Comparison of ENCODE assay signal across 8 mouse cellular contexts in the genomic region with DNA sequence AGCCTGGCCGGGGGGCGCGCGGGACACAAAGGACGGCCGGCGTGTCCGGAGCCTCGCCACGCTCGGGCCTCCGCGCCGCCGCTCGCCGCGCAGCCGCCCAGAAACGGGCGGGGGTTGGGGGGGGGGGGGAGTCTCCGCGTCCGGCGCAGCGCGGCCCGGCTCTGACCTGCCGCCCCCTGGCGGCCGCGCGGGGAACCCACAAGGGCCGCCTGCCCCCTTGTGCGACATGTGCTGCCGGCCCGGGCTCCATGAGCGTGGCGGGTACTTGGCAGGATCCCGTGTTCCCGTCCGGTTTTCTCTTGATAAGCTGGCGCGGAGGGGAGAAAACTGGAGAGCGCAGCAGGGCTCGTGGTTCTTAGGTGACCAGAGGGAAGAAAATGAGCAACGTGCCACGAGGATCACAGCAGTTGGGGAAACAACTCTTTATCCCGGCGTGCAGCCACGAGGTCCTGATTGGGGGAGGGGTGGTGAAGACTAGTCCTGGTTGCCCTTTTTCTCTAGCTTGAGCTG. TPM values are rescaled to one million over a fixed set of nuclear protein-coding genes. Genes with fewer than 3 reads are reported as not detected.
DNase-seq lines count a peak whose midpoint lies in the region; ATAC-seq and TF ChIP-seq lines count a peak whose summit lies in the region.

No protein-coding gene starts in this region.

- peak; percentile 87 for ATAC-seq in forebrain, postnatal 0 days
- ATAC-seq in hematopoietic stem cell, adult 5-6 weeks (replicated peaks in 1 of 2; ENCODE audit: insufficient read depth in 1 of 2, low FRiP score in 2 of 2, low TSS enrichment in 1 of 2, low read depth in 1 of 2, poor library complexity in 2 of 2, severe bottlenecking in 2 of 2), result peak; percentile 68 to 77
- peak; percentile 79 for ATAC-seq in lung, embryonic 15.5 days (ENCODE audit: borderline replicate concordance, extremely low read depth, low FRiP score, low TSS enrichment)

- peak; percentile 100 for DNase-seq in MEL (ENCODE audit: low read depth, low spot score)
- DNase-seq in cerebellum, adult 8-10 months, result peak; percentile 70
- DNase-seq in forebrain, postnatal 0 days, result peak; percentile 90
- DNase-seq in layer of hippocampus, adult 9-10 months (ENCODE audit: low spot score), result peak; percentile 35
- peak; percentile 67 to 70 for DNase-seq in thymus, adult 18-20 months

- H3K9me3 ChIP-seq in MEL (replicated peaks; ENCODE audit: insufficient read depth, low read length), result no peaks in the 10 kb centered on the region
- H3K9me3 ChIP-seq in forebrain, postnatal 0 days (ENCODE audit: low read length), result no peaks in the 10 kb centered on the region
- H3K9me3 ChIP-seq in lung, embryonic 15.5 days, result no peaks in the 10 kb centered on the region

- H3K27me3 ChIP-seq in MEL (ENCODE audit: control insufficient read depth in 1 of 2, insufficient read depth in 2 of 2, low read length in 2 of 2), result peaks cover 7 to 17% of the 10 kb centered on the region in 2 experiments
- no peaks in the 10 kb centered on the region for H3K27me3 ChIP-seq in forebrain, postnatal 0 days (ENCODE audit: insufficient read depth, low read length)
- H3K27me3 ChIP-seq in lung, embryonic 15.5 days, result peaks cover 10% of the 10 kb centered on the region; the same call in 1 of the 2 replicates

- peak overlapping the region; percentile 96 for H3K4me2 ChIP-seq in forebrain, postnatal 0 days (ENCODE audit: low read depth)
- H3K4me2 ChIP-seq in lung, embryonic 15.5 days, result peak overlapping the region; percentile 73

- H3K36me3 ChIP-seq in MEL (ENCODE audit: control insufficient read depth in 1 of 2, insufficient read depth in 2 of 2, low read length in 2 of 2), result peaks cover 46 to 55% of the 10 kb centered on the region in 2 experiments
- peaks cover 19% of the 10 kb centered on the region for H3K36me3 ChIP-seq in forebrain, postnatal 0 days (ENCODE audit: insufficient read depth)
- peaks cover 36% of the 10 kb centered on the region for H3K36me3 ChIP-seq in lung, embryonic 15.5 days

- under 1% methylated on average over 28 of the region's 51 CpGs for WGBS in forebrain, postnatal 0 days
- WGBS in lung, embryonic 15.5 days, result under 1% methylated on average over 22 of the region's 51 CpGs
- WGBS in olfactory bulb, adult 2 months, result under 1% methylated on average over 45 of the region's 51 CpGs

- no peak for TF ChIP-seq RAD21 in MEL (IDR thresholded peaks at IDR 0.05; ENCODE audit: low read depth, low read length)

- peak overlapping the region; percentile 44 to 61 for H3K4me3 ChIP-seq in MEL (ENCODE audit: control insufficient read depth in 1 of 2, insufficient read depth in 1 of 2, low read depth in 2 of 2, low read length in 2 of 2)
- H3K4me3 ChIP-seq in forebrain, postnatal 0 days (ENCODE audit: low read depth, low read length), result peak overlapping the region; percentile 94
- H3K4me3 ChIP-seq in lung, embryonic 15.5 days, result peak overlapping the region; percentile 87
- H3K4me3 ChIP-seq in olfactory bulb, adult 2 months (ENCODE audit: insufficient read depth, low read depth, low read length), result peak overlapping the region; percentile 98

- H3K79me2 ChIP-seq in MEL (ENCODE audit: control insufficient read depth, insufficient read depth, low read length, poor library complexity), result peaks cover 51% of the 10 kb centered on the region

- no peak for TF ChIP-seq CTCF in MEL (IDR thresholded peaks at IDR 0.05 in 2 of 3, conservative IDR thresholded peaks at IDR 0.05 in 1 of 3; ENCODE audit: control insufficient read depth in 1 of 3, insufficient read depth in 1 of 3, low read depth in 2 of 3, low read length in 3 of 3, poor library complexity in 1 of 3, severe bottlenecking in 1 of 3)
- peak; percentile 80 for TF ChIP-seq CTCF in forebrain, postnatal 0 days (IDR thresholded peaks at IDR 0.05; ENCODE audit: low read depth)
- peak; percentile 91 for TF ChIP-seq CTCF in olfactory bulb, adult 2 months (IDR thresholded peaks at IDR 0.05; ENCODE audit: insufficient read depth, low read depth, low read length)

- peaks cover 36 to 38% of the 10 kb centered on the region in 2 experiments for H3K4me1 ChIP-seq in MEL (ENCODE audit: control insufficient read depth in 1 of 2, insufficient read depth in 2 of 2, low read length in 2 of 2)
- H3K4me1 ChIP-seq in forebrain, postnatal 0 days (ENCODE audit: insufficient read depth), result peaks cover 4% of the 10 kb centered on the region; the same call in 1 of the 2 replicates
- peaks cover 22% of the 10 kb centered on the region for H3K4me1 ChIP-seq in lung, embryonic 15.5 days
- H3K4me1 ChIP-seq in olfactory bulb, adult 2 months (ENCODE audit: control insufficient read depth, insufficient read depth, low read length), result peaks cover 4% of the 10 kb centered on the region; the same call in 1 of the 2 replicates

- H3K9ac ChIP-seq in MEL (ENCODE audit: control insufficient read depth, low read depth, low read length, poor library complexity, severe bottlenecking), result peak overlapping the region; percentile 67
- H3K9ac ChIP-seq in forebrain, postnatal 0 days, result peak overlapping the region; percentile 86
- H3K9ac ChIP-seq in lung, embryonic 15.5 days, result peak overlapping the region; percentile 94

- H3K27ac ChIP-seq in MEL (ENCODE audit: control insufficient read depth, low read depth, low read length), result peak overlapping the region; percentile 78
- peak overlapping the region; percentile 89 for H3K27ac ChIP-seq in forebrain, postnatal 0 days (ENCODE audit: low read depth, low read length)
- H3K27ac ChIP-seq in lung, embryonic 15.5 days, result peak overlapping the region; percentile 96
- no peak overlapping the region for H3K27ac ChIP-seq in olfactory bulb, adult 2 months (ENCODE audit: insufficient read depth, low read depth, low read length)

- no peak for TF ChIP-seq POLR2A in MEL (IDR thresholded peaks at IDR 0.05; ENCODE audit: control insufficient read depth in 1 of 2, insufficient read depth in 1 of 2, low read depth in 1 of 2, low read length in 2 of 2, poor library complexity in 1 of 2)
- peak; percentile 35; the same call in 1 of the 2 replicates for TF ChIP-seq POLR2A in olfactory bulb, adult 2 months (IDR thresholded peaks at IDR 0.05; ENCODE audit: insufficient read depth, low read depth, low read length)

- TF ChIP-seq EP300 in MEL (IDR thresholded peaks at IDR 0.05; ENCODE audit: low read depth in 1 of 2, low read length in 2 of 2), result no peak

TF ChIP-seq in MEL, 35 proteins besides CTCF, POLR2A, EP300 and RAD21:
- TF ChIP-seq KAT2A (conservative IDR thresholded peaks at IDR 0.05; ENCODE audit: low read depth, low read length) (no peak), MYC (IDR thresholded peaks at IDR 0.05; ENCODE audit: low read depth, low read length) (no peak), GATA1 (IDR thresholded peaks at IDR 0.05; ENCODE audit: low read depth, low read length) (no peak), POLR2AphosphoS2 (IDR thresholded peaks at IDR 0.05; ENCODE audit: low read length) (no peak), E2F4 (IDR thresholded peaks at IDR 0.05; ENCODE audit: borderline replicate concordance, low read depth, low read length) (no peak), ZNF384 (IDR thresholded peaks at IDR 0.05; ENCODE audit: low read depth, low read length) (no peak), MXI1 (IDR thresholded peaks at IDR 0.05; ENCODE audit: low read depth, low read length) (no peak), MAZ (IDR thresholded peaks at IDR 0.05; ENCODE audit: low read depth, low read length) (no peak), NELFE (IDR thresholded peaks at IDR 0.05; ENCODE audit: low read depth, low read length) (no peak), GABPA (IDR thresholded peaks at IDR 0.05; ENCODE audit: low read depth, low read length) (no peak), RCOR1 (IDR thresholded peaks at IDR 0.05; ENCODE audit: low read depth, low read length) (no peak), MEF2A (IDR thresholded peaks at IDR 0.05; ENCODE audit: extremely low read depth, insufficient replicate concordance, low read depth, low read length, poor library complexity, severe bottlenecking) (no peak), MAX (IDR thresholded peaks at IDR 0.05; ENCODE audit: low read length) (no peak), NRF1 (IDR thresholded peaks at IDR 0.05; ENCODE audit: insufficient read depth, low read depth, low read length, poor library complexity, severe bottlenecking) (no peak)

RNA-seq across cellular contexts. Expression of a gene that starts 49.9 kb away (rescaled TPM):
- not detected in 2 replicates for total RNA-seq in MEL (2012; rRNA removed)
- not detected for polyA plus RNA-seq in MEL (2012; ENCODE audit: insufficient read depth in 1 of 2, insufficient read length in 2 of 2, low read depth in 1 of 2, low replicate concordance in 2 of 2, missing spikeins in 1 of 2)
- total RNA-seq in forebrain, postnatal 0 days (2014; rRNA removed), result 8.7 and 10.4 TPM in 2 replicates
- polyA plus RNA-seq in forebrain, postnatal 0 days (2015; fragmentation: Nextera tagmentation; extraction: Ambion mirVana), result 8.0 and 8.2 TPM in 2 replicates
- not detected in 2 replicates for total RNA-seq in hematopoietic stem cell, adult 5-6 weeks (2017)
- polyA plus RNA-seq in lung, embryonic 15.5 days (2015; fragmentation: Nextera tagmentation; extraction: Ambion mirVana), result 0.12 and 0.26 TPM in 2 replicates
- not detected in 2 replicates for polyA plus RNA-seq in olfactory bulb, adult 2 months (2012; ENCODE audit: insufficient read depth, insufficient read length, low replicate concordance, missing spikeins)

Comparison
In these comparisons a context has a peak if more than half of its experiments do, and no peak if none do; other contexts are left out.
1. DNase-seq: peak in every context shown above with its lines; median percentile 100 in MEL; 90 in forebrain, postnatal 0 days; 70 in cerebellum, adult 8-10 months; 68 in thymus, adult 18-20 months; 35 in layer of hippocampus, adult 9-10 months.
2. CTCF ChIP-seq: peak in forebrain, postnatal 0 days (single experiment) and olfactory bulb, adult 2 months (single experiment); none in MEL (0 of 3).
3. Peak in every context shown above with its lines, with median percentiles within 50 percentile points of each other: H3K4me3 ChIP-seq, H3K9ac ChIP-seq and ATAC-seq.